1 mouse cellular context compared by ENCODE assay signal in the genomic region with DNA sequence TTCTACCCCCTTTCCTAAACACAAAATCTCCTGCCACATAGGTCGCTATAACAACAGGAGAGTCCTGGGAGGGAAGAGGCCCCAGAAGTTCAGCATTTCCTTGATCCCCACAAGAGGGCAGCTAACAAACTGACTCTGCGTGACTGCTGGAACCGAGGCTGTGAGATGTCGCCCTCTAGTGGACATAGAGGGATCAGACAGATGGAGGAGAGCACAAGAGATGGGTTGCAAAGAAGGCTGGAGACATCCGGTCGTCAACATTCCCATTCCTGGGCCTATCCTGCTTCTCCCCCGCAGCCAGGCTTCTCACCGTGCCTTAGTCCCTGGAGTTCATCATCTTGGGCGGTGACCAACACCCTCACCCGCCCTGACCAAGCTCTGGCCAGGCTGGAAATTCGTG.
TF ChIP-seq lines count a peak whose summit lies in the region.

No protein-coding gene starts in this region.

TF ChIP-seq in CH12.LX, 34 proteins besides CTCF, POLR2A, EP300 and RAD21 (continued from another document):
- no peak for TF ChIP-seq HCFC1 (IDR thresholded peaks at IDR 0.05; ENCODE audit: low read depth, low read length)
- TF ChIP-seq MYC (IDR thresholded peaks at IDR 0.05; ENCODE audit: low read depth, low read length), result peak; percentile 53; the same call in 1 of the 2 replicates
- TF ChIP-seq PAX5 (IDR thresholded peaks at IDR 0.05; ENCODE audit: low read length), result no peak
- peak; percentile 46; the same call in 1 of the 2 replicates for TF ChIP-seq ELF1 (IDR thresholded peaks at IDR 0.05; ENCODE audit: low read depth, low read length)
- no peak for TF ChIP-seq UBTF (IDR thresholded peaks at IDR 0.05; ENCODE audit: low read depth, low read length)
- TF ChIP-seq IRF4 (IDR thresholded peaks at IDR 0.05; ENCODE audit: low read depth, low read length), result 0 out of 2 replicates have a peak, but pooled peaks have one; percentile 52
- no peak for TF ChIP-seq TCF12 (IDR thresholded peaks at IDR 0.05; ENCODE audit: low read depth, low read length)
- TF ChIP-seq MXI1 (IDR thresholded peaks at IDR 0.05; ENCODE audit: low read depth, low read length), result no peak
- TF ChIP-seq GABPA (IDR thresholded peaks at IDR 0.05; ENCODE audit: insufficient replicate concordance, low read depth, low read length), result no peak
- peak; percentile 41 for TF ChIP-seq ZC3H11A (IDR thresholded peaks at IDR 0.05; ENCODE audit: low read depth, low read length)
- no peak for TF ChIP-seq ZMIZ1 (IDR thresholded peaks at IDR 0.05; ENCODE audit: low read depth, low read length)
- no peak for TF ChIP-seq ZNF384 (IDR thresholded peaks at IDR 0.05; ENCODE audit: low read depth, low read length)
- TF ChIP-seq E2F4 (IDR thresholded peaks at IDR 0.05; ENCODE audit: insufficient replicate concordance, low read depth, low read length), result no peak
- no peak for TF ChIP-seq MEF2A (IDR thresholded peaks at IDR 0.05; ENCODE audit: borderline replicate concordance, low read depth, low read length)
- peak; percentile 61; the same call in 1 of the 2 replicates for TF ChIP-seq NELFE (IDR thresholded peaks at IDR 0.05; ENCODE audit: low read depth, low read length)
- TF ChIP-seq RCOR1 (conservative IDR thresholded peaks at IDR 0.05; ENCODE audit: low read depth, low read length), result no peak
- no peak for TF ChIP-seq USF2 (conservative IDR thresholded peaks at IDR 0.05; ENCODE audit: low read depth, low read length)
